Mouse (Mus musculus) bone marrow macrophage, adult 2 months (primary cell): Measurements from ENCODE around the gene Vwa8. TPM values are rescaled to one million over a fixed set of nuclear protein-coding genes. Genes with fewer than 3 reads are reported as not detected.

ENCODE experiments used
- H3K27ac ChIP-seq: 2 replicates; pipeline ENCODE4 v1.5.1; 2012; ENCODE audit warnings: low read depth, low read length; ENCODE audit not compliant: insufficient read depth
- H3K4me1 ChIP-seq: 2 replicates; pipeline ENCODE4 v1.6.1; 2012; ENCODE audit warnings: low read length; ENCODE audit not compliant: control insufficient read depth, insufficient read depth
- H3K4me3 ChIP-seq: 2 replicates; pipeline ENCODE4 v1.5.1; 2012; ENCODE audit warnings: mild to moderate bottlenecking, low read length, moderate library complexity; ENCODE audit not compliant: insufficient read depth
- CTCF ChIP-seq: IDR thresholded peaks from 2 replicates; pipeline ENCODE4 v1.5.1; 2012; ENCODE audit warnings: low read depth, mild to moderate bottlenecking, low read length, moderate library complexity
- POLR2A ChIP-seq: IDR thresholded peaks from 2 replicates; pipeline ENCODE4 v1.6.1; 2012; ENCODE audit warnings: mild to moderate bottlenecking, low read depth, low read length, borderline replicate concordance
- polyA plus RNA-seq: library from polyadenylated mRNA; stranded (reverse); fragments of >200 nt; gene quantifications from 2 replicates; pipeline ENCODE4 v1.2.4, GENCODE M21; 2012; ENCODE audit not compliant: missing spikeins, insufficient read depth, insufficient read length

Vwa8 gene
- polyA plus RNA-seq, 1 experiment, result 19.3 TPM

DNA sequence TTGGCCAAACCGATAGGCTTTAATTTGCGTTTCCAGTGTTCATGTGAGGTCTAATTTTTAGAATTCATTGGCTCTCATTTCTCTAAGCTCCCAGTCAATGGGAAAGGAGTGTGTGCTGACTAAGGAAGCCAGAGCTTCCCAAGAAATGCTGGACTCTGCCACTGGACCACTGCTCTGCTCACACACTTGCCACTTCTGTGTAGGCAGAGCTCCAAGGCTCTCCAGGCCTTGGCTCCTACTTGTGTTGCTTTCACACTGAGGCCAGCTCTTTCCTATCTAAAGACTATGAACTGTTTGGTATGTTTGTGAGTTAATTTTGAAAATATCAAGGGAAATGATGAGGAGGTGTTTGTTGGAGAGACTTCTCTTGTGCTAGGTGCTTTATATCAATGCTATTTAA lies 67.8 kb downstream of the Vwa8 start:
- TF ChIP-seq POLR2A, result no peak
- no peak for TF ChIP-seq CTCF
- Histone ChIP-seq H3K4me1 (0 out of 2 replicates have a peak, but pooled peaks cover 2% of the 10 kb centered on the region), H3K4me3 (no peak overlapping the region), H3K27ac (no peak overlapping the region)

GRCm38 (mm10) chr14:78921219-78921618 lies 72.4 kb downstream of the Vwa8 start:
- TF ChIP-seq CTCF, result no peak
- no peak for TF ChIP-seq POLR2A
- Histone ChIP-seq H3K4me3 (no peak overlapping the region), H3K4me1 (peaks cover 17% of the 10 kb centered on the region), H3K27ac (no peak overlapping the region)

DNA sequence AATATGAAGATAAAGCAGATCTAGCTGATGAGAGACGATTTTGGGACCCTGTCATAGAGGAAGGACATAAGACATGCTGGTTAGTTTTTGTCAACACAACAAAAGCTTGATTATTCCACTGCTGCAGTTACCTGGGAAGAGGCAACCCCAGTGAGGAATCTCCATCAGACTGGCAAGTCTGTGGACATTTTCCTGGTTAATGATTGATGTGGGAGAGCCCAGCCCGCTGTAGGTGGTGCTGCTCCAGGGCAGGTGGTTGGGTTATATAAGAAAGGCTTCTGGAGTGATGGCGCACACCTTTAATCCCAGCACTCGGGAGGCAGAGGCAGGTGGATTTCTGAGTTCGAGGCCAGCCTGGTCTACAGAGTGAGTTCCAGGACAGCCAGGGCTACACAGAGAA lies 74.8 kb downstream of the Vwa8 start:
- Histone ChIP-seq H3K4me1 (peaks cover 14% of the 10 kb centered on the region), H3K27ac (no peak overlapping the region), H3K4me3 (no peak overlapping the region)
- TF ChIP-seq POLR2A (no peak), CTCF (no peak)

- Histone ChIP-seq H3K4me1 (peaks cover 14% of the 10 kb centered on the region), H3K4me3 (no peak overlapping the region), H3K27ac (no peak overlapping the region)
- no peak for TF ChIP-seq CTCF
- TF ChIP-seq POLR2A, result no peak
Observed at GRCm38 (mm10) chr14:78924755-78925537, 76.1 kb downstream of the Vwa8 start.

GRCm38 (mm10) chr14:78932094-78932493 lies 83.2 kb downstream of the Vwa8 start:
- Histone ChIP-seq H3K4me3 (no peak overlapping the region), H3K4me1 (no peaks in the 10 kb centered on the region), H3K27ac (no peak overlapping the region)
- TF ChIP-seq POLR2A (no peak), CTCF (no peak)

- Histone ChIP-seq H3K4me3 (no peak overlapping the region), H3K27ac (no peak overlapping the region), H3K4me1 (no peaks in the 10 kb centered on the region)
- TF ChIP-seq CTCF (no peak), POLR2A (no peak)
Observed at GRCm38 (mm10) chr14:78933399-78933798, 84.5 kb downstream of the Vwa8 start.

GRCm38 (mm10) chr14:78934596-78934995 lies 85.7 kb downstream of the Vwa8 start:
- H3K27ac ChIP-seq, result no peak overlapping the region
- H3K4me1 ChIP-seq, result no peaks in the 10 kb centered on the region
- H3K4me3 ChIP-seq, result no peak overlapping the region
- no peak for TF ChIP-seq POLR2A
- no peak for TF ChIP-seq CTCF

DNA sequence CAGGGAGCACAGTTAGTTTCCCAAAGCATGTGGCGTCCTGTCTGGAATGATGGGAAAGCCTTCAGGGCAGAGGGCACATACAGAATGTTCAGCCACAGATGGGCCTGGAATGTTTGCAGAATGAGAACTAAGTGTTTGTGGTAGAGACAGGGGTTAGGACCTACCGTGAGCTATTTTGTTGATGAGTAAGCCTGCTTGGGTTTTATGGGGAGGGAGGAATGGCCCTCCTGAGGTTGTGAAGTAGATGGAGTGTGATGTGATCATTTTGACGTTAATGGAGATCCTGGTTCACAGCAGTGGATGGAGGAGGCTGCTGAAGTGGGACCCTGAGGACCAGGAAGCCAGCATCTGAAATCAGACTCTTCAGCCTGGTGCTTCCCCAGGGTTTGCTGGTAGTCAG lies 86.9 kb downstream of the Vwa8 start:
- TF ChIP-seq CTCF (no peak), POLR2A (no peak)
- no peak overlapping the region for H3K4me3 ChIP-seq
- no peak overlapping the region for H3K27ac ChIP-seq

GRCm38 (mm10) chr14:78941741-78942475 lies 93.1 kb downstream of the Vwa8 start:
- H3K4me1 ChIP-seq, result no peaks in the 10 kb centered on the region
- H3K4me3 ChIP-seq, result no peak overlapping the region
- TF ChIP-seq POLR2A, result no peak
- TF ChIP-seq CTCF, result no peak
- H3K27ac ChIP-seq, result no peak overlapping the region

More for the DNA sequence above, 86.9 kb downstream of the Vwa8 start:
- H3K4me1 ChIP-seq, result no peaks in the 10 kb centered on the region

- Histone ChIP-seq H3K4me1 (peaks cover 14% of the 10 kb centered on the region), H3K4me3 (no peak overlapping the region), H3K27ac (peak overlapping the region; percentile 26; the same call in 1 of the 2 replicates)
- TF ChIP-seq POLR2A, result no peak
- TF ChIP-seq CTCF, result no peak
Observed at GRCm38 (mm10) chr14:78955745-78956144, 106.9 kb downstream of the Vwa8 start.
